Mouse (Mus musculus): Measurements from ENCODE around the gene Cacng7. TPM values are rescaled to one million over a fixed set of nuclear protein-coding genes. Genes with fewer than 3 reads are reported as not detected.
A peak's percentile ranks its signal among the peaks of the same experiment; 100 is the strongest.

Cacng7 gene
- polyA plus RNA-seq, 1 experiment from 2014 or later: 0.25 TPM

DNA sequence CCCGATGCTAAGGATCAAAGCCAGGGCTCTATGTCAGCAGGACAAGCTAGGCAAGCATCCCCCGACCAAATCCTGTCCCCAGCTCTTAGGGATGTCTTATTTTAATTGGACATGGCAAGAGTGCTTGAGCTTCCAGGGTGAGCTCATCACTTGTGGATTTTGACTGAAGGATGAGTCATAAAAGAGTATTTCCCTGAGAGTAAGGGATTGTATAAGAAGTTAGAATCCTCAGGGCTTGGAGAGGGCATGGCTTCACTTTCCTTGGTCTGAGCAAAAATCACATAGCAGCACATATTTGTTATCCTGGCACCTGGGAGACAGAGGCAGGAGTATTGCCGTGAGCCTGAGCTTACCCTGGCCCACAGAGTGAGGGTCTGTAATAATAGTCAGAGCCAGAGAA lies 11.9 kb upstream of the Cacng7 start:
- no peak overlapping the region for H3K27ac ChIP-seq (ENCODE audit: low read length)
- no peak for ATAC-seq
- H3K36me3 ChIP-seq (ENCODE audit: insufficient read depth, low read length): no peaks in the 10 kb centered on the region
- DNase-seq (ENCODE audit: low spot score): no peak
- H3K27me3 ChIP-seq (replicated peaks; ENCODE audit: insufficient read depth, low read length): no peaks in the 10 kb centered on the region
- WGBS: 63% methylated on average over 3 of the region's 3 CpGs
- no peaks in the 10 kb centered on the region for H3K4me1 ChIP-seq (ENCODE audit: insufficient read depth, low read depth, low read length)
- no peak overlapping the region for H3K4me2 ChIP-seq (replicated peaks; ENCODE audit: low read depth, low read length)
- no peaks in the 10 kb centered on the region for H3K9me3 ChIP-seq (ENCODE audit: low read length)
- TF ChIP-seq CTCF (IDR thresholded peaks at IDR 0.05) (no peak), EP300 (IDR thresholded peaks at IDR 0.05) (no peak)
- H3K9ac ChIP-seq (replicated peaks; ENCODE audit: low read depth): no peak overlapping the region
- no peak overlapping the region for H3K4me3 ChIP-seq (ENCODE audit: low read depth, low read length)

DNA sequence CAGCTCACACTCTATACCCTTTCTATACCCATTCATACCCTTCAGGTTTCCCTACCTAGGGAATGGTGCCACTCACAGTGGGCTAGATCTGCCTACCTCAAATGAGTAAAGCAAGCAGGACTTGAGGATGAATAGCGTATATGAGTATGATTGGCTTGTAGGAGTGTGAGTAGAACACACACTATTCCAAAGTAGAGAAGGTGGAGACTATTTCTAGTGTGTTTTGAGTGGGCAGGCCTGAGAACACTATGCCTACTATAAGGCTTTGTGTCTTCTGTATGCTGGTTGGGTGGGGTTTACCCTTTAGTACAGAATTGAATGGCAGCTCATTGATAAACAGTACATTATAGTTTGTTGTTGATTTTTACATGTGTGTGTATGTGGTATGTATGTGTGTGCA lies 8.9 kb upstream of the Cacng7 start:
- Histone ChIP-seq H3K9ac (replicated peaks; ENCODE audit: low read depth) (no peak overlapping the region), H3K27ac (ENCODE audit: low read length) (no peak overlapping the region), H3K4me1 (ENCODE audit: insufficient read depth, low read depth, low read length) (no peaks in the 10 kb centered on the region), H3K36me3 (ENCODE audit: insufficient read depth, low read length) (no peaks in the 10 kb centered on the region), H3K4me2 (replicated peaks; ENCODE audit: low read depth, low read length) (no peak overlapping the region), H3K9me3 (ENCODE audit: low read length) (no peaks in the 10 kb centered on the region), H3K27me3 (replicated peaks; ENCODE audit: insufficient read depth, low read length) (no peaks in the 10 kb centered on the region), H3K4me3 (ENCODE audit: low read depth, low read length) (no peak overlapping the region)
- 80% methylated on average over 1 of the region's 1 CpGs for WGBS
- ATAC-seq: no peak
- DNase-seq (ENCODE audit: low spot score): no peak
- no peak for TF ChIP-seq EP300 (IDR thresholded peaks at IDR 0.05)
- no peak for TF ChIP-seq CTCF (IDR thresholded peaks at IDR 0.05)

DNA sequence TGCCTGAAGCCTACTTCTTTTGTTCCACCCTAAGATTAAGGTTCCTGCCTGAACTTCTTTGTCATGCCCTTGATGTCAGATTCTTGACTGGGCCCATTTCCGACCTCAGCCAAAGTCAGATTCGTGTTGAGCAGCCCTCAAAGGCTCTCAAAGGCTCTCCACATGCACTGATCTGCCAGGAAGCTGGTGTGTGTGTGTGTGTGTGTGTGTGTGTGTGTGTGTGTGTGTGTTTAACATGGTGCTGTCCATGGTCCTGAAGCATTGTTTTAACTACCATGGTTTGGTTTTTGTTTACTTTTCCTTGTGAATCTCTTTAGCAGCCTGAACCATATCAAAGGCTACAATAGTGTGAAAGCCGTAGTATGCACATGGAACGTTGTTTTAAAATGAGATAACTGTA lies 4.8 kb upstream of the Cacng7 start:
- no peak overlapping the region for H3K4me3 ChIP-seq (ENCODE audit: low read depth, low read length)
- WGBS: 42% methylated on average over 4 of the region's 4 CpGs
- DNase-seq (ENCODE audit: low spot score) (no peak), ATAC-seq (no peak)
- H3K4me2 ChIP-seq (replicated peaks; ENCODE audit: low read depth, low read length): no peak overlapping the region
- H3K36me3 ChIP-seq (ENCODE audit: insufficient read depth, low read length): no peaks in the 10 kb centered on the region
- H3K9me3 ChIP-seq (ENCODE audit: low read length): no peaks in the 10 kb centered on the region
- H3K27ac ChIP-seq (ENCODE audit: low read length): no peak overlapping the region
- TF ChIP-seq CTCF (IDR thresholded peaks at IDR 0.05): no peak
- TF ChIP-seq EP300 (IDR thresholded peaks at IDR 0.05): no peak
- no peak overlapping the region for H3K9ac ChIP-seq (replicated peaks; ENCODE audit: low read depth)
- 0 out of 2 replicates have a peak, but pooled peaks cover 5% of the 10 kb centered on the region for H3K27me3 ChIP-seq (replicated peaks; ENCODE audit: insufficient read depth, low read length)
- no peaks in the 10 kb centered on the region for H3K4me1 ChIP-seq (ENCODE audit: insufficient read depth, low read depth, low read length)

DNA sequence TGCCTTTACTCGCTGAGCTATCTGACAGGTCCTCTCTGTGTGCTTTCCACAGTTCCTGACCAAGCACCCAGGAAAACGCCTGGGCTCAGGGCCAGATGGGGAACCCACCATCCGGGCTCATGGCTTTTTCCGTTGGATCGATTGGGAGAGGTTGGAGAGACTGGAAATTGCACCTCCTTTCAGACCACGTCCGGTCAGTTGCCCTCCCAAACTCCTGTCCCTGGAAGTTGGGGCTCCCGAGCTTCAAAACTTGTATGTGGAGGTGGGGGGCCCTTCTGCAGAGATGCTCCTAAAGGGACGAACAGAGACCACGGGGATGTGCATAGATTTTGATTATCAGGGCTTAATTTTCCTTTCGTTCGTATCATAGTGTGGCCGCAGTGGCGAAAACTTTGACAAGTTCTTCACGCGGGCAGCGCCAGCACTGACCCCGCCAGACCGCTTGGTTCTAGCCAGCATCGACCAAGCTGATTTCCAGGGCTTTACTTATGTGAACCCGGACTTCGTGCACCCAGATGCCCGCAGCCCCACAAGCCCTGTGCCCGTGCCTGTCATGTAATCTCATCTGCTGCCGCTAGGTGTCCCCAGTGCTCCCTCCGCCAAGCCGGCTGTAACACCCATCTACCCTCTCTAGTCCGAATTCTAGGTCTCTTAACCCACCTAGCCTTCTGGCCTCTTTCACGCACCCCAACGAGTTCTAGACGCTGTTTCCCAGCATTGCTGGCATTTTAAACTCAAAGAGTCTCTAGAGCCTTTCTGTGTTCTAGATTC lies 2.8 kb upstream of the Cacng7 start:
- H3K4me1 ChIP-seq (ENCODE audit: insufficient read depth, low read depth, low read length): no peaks in the 10 kb centered on the region
- ATAC-seq: peak; percentile 56
- no peaks in the 10 kb centered on the region for H3K9me3 ChIP-seq (ENCODE audit: low read length)
- 13% methylated on average over 31 of the region's 31 CpGs for WGBS
- 0 out of 2 replicates have a peak, but pooled peaks cover 10% of the 10 kb centered on the region for H3K27me3 ChIP-seq (replicated peaks; ENCODE audit: insufficient read depth, low read length)
- H3K4me3 ChIP-seq (ENCODE audit: low read depth, low read length): no peak overlapping the region
- peak; percentile 92 for TF ChIP-seq CTCF (IDR thresholded peaks at IDR 0.05)
- no peak for TF ChIP-seq EP300 (IDR thresholded peaks at IDR 0.05)
- DNase-seq (ENCODE audit: low spot score): peak; percentile 73
- no peak overlapping the region for H3K27ac ChIP-seq (ENCODE audit: low read length)
- no peak overlapping the region for H3K4me2 ChIP-seq (replicated peaks; ENCODE audit: low read depth, low read length)
- no peak overlapping the region for H3K9ac ChIP-seq (replicated peaks; ENCODE audit: low read depth)
- no peaks in the 10 kb centered on the region for H3K36me3 ChIP-seq (ENCODE audit: insufficient read depth, low read length)

DNA sequence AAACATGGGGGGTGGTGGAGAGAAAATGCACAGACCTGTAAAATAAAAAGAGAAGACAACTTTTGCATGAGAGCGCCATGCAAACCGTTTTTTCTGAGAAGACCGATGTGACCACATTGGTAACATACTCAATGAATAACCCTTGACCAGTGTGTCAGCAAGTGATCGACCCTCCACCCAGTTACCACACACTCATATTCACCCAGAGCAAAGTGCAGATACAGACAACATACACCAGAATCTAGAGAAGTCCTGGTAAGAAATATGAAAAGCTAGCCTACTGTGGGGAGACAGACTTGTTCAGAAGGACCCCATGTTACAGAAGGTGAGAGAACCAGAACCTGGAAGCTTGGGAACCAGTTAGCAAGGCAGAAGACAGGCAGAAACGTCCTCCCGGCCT lies 1.6 kb upstream of the Cacng7 start:
- Histone ChIP-seq H3K9me3 (ENCODE audit: low read length) (no peaks in the 10 kb centered on the region), H3K4me3 (ENCODE audit: low read depth, low read length) (no peak overlapping the region), H3K27ac (ENCODE audit: low read length) (no peak overlapping the region), H3K9ac (replicated peaks; ENCODE audit: low read depth) (no peak overlapping the region), H3K27me3 (replicated peaks; ENCODE audit: insufficient read depth, low read length) (0 out of 2 replicates have a peak, but pooled peaks cover 10% of the 10 kb centered on the region), H3K36me3 (ENCODE audit: insufficient read depth, low read length) (no peaks in the 10 kb centered on the region), H3K4me2 (replicated peaks; ENCODE audit: low read depth, low read length) (0 out of 2 replicates have a peak overlapping the region, but pooled peaks have one; percentile 52), H3K4me1 (ENCODE audit: insufficient read depth, low read depth, low read length) (no peaks in the 10 kb centered on the region)
- TF ChIP-seq EP300 (IDR thresholded peaks at IDR 0.05): no peak
- no peak for TF ChIP-seq CTCF (IDR thresholded peaks at IDR 0.05)
- no peak for DNase-seq (ENCODE audit: low spot score)
- no peak for ATAC-seq
- 43% methylated on average over 6 of the region's 6 CpGs for WGBS

DNA sequence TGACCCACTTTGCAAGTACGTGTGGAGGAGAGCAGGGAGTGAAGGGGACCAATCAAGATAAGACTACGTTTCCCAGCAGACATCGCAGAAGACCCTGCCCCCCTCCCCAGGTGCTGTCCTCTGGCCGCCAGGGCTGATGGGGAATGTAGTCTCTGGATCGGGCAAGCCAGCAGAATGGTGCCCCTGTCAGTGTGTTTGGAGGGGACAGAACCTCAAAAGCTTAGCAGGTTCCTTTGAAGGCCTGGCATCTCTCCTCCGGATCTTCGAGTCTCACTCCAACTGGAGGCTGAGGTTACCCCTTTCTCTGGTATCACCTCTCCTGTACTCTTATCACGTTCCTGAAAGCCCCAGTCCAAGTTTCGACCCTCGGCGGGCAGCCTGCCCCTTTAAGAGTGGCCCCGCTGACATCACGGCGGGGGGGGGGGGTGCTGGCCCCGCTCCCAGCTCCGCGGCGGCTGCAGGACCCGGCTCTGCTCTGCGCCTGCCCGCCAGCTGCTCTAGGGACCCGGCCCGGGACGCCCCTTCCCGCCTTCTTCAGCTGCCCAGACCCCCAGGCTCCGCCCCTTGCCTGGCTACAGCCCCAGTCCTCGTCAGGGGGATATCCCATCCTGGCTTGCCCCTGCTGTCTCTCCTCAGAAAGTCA lies 1.1 kb upstream of the Cacng7 start:
- ATAC-seq: peak; percentile 82
- WGBS: 0% methylated on average over 26 of the region's 27 CpGs
- Histone ChIP-seq H3K4me3 (ENCODE audit: low read depth, low read length) (peak overlapping the region; percentile 14), H3K9ac (replicated peaks; ENCODE audit: low read depth) (no peak overlapping the region), H3K9me3 (ENCODE audit: low read length) (no peaks in the 10 kb centered on the region), H3K4me1 (ENCODE audit: insufficient read depth, low read depth, low read length) (no peaks in the 10 kb centered on the region), H3K27ac (ENCODE audit: low read length) (no peak overlapping the region), H3K27me3 (replicated peaks; ENCODE audit: insufficient read depth, low read length) (0 out of 2 replicates have a peak, but pooled peaks cover 10% of the 10 kb centered on the region), H3K36me3 (ENCODE audit: insufficient read depth, low read length) (no peaks in the 10 kb centered on the region), H3K4me2 (replicated peaks; ENCODE audit: low read depth, low read length) (peak overlapping the region; percentile 52)
- DNase-seq (ENCODE audit: low spot score): peak; percentile 58
- TF ChIP-seq CTCF (IDR thresholded peaks at IDR 0.05) (no peak), EP300 (IDR thresholded peaks at IDR 0.05) (no peak)
